Mouse (Mus musculus): ENCODE data around the gene Myl7. TPM values are rescaled to one million over a fixed set of nuclear protein-coding genes. Genes with fewer than 3 reads are reported as not detected.
"Not testable (repeated sequence)": the region's sequence is repeated elsewhere in the genome, so short reads cannot be mapped to it uniquely, and the experiment has no call there.

Gene Myl7
- total RNA-seq, 2 experiments from 2014 or later: not detected

DNA sequence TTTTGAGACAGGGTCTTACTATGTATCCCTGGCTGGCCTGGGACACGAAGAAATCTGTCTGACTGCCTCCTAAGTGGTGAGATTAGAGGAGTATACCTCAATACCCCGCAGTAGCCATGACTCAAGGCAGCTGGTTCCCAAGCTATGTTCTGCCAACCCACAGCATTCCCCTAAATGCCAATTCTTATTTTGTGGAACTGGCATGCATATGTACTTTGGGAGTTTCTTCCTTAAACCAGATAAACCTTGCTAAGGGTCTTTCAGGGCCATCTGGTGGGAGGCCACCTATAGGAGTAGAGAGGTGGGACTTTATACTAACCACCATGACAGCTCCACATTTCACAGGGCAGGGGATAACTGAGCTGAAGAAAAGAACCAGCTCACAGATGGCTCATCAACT is 5.3 kb upstream of the Myl7 start:
- no peak for DNase-seq

DNA sequence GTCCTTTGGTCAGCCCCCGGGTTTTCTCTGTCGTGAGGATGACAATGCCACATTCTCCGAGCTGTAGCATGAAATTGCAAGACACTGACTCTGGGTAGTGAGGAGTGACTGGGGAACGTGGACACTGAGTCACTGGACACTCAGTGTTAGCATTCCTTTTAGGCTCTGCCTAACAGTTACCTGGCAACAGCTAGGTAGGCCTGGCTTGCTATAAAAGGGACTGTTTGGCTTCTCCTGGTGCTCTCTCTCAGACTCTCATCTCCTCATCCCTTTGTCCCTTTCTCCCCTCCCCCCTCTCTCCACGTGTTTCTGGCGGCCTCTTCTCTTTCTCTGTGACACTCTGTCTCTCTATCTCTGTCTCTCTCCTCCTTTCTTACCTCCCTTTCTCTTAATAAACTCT is 3.8 kb upstream of the Myl7 start:
- DNase-seq: no peak

DNA sequence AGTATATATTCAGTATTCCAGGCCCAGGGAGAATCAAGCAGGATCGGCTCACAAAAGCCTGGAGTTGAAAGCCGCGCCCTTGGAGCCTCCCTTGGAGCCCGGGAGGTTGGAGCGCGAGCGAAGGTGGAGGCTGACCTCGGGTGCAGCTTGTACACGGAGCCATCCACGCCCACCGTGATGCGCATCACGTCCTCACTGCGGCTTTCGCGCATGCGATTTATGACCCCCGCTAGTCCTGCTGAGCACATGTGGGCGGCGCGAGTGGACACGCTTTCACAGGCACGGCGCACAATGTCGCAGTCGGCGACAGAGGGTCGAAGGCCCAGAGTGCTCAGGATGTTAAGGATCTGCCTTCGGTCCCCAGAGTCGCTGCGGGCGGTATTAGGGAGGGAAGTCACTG is 3.4 kb upstream of the Myl7 start:
- peak; percentile 45 for DNase-seq

DNA sequence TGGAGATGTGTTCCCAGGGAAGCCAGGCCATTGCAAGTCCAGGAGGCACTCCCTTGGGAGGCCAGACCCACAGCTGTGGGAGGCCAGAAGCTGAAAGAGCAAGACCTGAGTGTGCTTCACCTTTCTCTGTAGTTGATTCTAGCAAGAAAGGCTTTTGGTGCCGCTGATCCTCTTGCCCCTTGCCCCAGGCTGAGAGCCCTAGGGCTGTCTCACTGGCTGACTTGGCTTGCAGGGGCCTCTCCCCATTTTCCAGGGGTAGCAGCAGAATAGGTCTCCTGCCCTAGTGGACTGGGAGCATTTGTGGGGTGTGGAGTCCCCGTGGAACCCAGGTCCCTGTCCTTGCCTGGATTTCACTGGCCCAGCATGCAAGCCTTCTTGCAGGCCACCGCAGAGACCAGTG is 2.7 kb upstream of the Myl7 start:
- DNase-seq: no peak

DNA sequence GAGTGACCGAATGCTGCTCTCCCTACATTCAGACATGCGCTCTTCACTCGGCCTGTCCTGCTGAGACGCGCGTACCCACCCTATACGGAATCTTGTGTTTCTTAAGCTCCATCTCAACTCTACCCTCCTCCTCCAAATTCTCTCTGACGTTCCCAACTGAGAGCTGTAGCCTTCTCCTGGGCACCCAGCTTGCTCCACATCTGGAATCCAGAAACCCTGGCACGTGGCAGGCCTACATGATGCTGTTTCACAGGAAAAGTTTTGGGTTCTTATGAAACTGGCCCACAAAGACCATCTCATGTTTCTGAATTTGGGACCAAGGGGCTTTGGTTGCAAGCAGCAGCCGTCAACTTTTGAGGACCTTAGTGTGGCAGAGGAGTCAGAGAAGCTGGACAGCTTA is 704 bp upstream of the Myl7 start:
- DNase-seq: no peak

DNA sequence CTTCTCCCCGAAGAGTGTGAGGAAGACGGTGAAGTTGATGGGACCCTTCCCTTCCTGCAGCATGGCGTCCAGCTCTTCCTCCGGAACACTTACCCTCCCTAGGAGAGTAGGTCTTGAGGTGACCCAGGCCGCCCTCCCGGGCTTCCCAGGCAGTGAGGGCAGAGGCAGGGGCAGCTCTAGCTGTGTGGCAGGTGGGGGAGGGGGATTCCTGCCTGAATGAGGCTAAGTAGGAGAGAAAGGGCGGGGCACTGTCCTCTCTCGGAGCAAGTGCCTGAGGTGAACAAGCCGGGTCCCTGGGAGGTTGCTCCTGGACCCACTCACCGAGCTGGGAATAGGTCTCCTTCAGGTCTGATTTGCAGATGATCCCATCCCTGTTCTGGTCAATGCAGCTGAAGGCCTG is 743 bp downstream of the Myl7 start:
- no peak for DNase-seq

DNA sequence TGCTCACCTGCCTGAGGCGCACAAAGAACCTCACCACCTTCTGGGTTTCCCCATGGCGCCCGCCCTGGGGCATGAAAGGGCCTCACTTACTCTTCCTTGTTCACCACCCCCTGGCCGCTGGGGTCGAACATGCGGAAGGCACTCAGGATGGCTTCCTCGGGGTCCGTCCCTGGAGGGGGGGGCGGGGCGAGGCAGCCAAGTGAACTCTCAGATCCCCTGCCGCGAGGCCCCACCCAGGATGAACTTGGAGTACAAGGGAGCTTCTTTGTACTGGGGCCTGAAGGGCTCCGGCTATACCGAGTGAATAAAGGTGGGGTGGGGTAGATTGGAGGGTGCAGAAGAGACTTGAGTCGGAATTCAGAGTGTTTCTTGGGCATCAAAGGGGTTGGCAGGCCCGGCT is 1.4 kb downstream of the Myl7 start:
- DNase-seq: no peak

DNA sequence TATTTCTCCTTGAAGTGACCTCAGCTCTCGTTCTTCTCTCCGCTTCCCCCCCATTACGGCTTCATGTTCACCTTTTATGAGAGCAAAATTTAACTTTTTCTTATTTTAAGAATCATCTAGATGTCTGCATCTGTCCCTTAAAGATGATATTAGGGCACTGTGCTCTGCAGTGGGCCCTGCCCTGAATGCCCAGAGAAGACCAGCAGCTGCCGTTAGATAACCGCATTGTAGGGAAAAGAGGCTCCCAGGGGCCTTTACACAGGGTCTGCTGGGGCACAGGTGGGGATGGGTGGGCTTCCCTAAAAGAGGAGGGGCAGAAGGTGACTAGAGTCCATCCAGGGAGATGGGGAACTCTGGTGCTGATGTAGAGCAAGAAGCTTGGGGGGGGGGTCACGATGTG is 4.8 kb downstream of the Myl7 start:
- DNase-seq: no peak

DNA sequence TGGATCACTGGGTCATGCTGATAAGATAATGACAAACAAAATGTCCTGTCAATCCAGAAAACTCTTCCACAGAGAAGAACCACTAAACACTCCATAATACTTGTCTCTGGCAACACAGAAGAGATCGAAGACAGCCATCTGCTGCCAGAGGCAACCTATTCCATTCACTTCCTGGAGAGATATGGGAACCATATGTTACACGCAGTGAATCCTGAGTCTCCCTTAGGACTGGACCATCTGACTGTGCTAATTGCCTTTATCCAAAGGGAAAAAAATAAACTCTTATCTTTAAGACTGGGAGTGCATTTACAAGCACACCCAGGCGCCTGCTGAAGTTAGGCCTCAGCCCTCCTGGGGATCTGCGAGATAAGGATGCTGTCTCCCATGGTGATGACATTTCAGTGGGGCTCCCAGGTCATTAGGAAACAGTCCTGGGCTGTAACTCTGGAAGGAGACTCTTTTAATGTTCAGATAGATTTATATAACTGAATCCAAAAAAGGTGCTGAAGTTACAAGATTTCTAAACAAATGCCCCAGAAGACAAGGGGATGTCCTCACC is 5.7 kb downstream of the Myl7 start:
- no peak for DNase-seq

DNA sequence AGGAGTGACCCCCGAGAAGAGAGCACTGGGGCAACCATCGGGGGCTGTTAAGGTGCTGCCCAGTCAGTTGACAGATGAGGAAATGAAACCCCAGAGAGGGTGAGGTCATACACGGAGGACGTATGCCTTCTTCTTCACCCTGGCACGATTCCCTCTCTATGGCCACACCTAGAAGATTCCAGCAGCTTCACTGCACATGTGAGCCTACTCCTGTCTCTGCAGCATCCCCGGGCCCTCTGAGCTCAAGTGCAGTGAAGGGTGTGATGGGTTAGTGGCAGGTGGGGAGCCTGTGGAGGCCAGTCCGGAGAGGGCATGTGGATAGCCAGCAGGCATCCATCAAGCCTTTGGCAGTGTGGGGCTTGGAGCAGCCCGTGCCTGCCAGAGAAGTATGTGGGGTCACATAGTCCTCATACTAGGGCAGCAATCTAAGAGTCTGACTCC is 6.4 kb downstream of the Myl7 start:
- DNase-seq: no peak

DNA sequence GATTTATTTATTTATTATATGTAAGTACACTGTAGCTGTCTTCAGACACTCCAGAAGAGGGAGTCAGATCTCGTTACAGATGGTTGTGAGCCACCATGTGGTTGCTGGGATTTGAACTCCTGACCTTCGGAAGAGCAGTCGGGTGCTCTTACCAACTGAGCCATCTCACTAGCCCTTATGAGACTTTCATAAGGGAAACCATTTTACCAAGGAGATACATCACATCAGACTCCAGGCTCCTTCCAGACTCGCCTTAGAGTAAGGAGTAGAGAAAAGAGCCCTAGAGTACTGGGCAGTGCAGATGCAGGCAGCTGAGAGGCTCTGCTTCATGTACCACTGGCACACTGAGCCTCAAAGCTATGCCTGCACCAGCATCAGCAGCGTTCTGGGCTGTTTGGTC is 10.0 kb downstream of the Myl7 start:
- DNase-seq: not testable (repeated sequence)

DNA sequence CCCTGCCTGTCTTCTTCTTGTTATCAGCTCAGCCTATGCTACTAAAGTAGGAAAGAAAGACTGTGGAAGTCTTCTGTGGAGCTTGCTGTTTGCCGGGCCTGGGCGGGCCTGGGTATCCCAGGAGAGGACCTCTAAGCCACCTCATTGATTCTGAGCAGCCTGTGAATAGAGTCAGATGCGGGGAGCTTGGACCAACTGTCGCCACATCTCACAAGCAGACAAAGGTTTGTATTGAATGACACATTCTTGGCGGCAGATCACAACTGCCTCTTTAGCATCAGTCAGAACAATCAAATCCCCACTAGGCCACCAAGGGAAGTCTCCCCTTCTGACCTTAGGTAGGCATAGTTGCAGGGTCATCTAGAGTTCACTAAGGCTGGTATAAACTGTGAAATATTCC is 11.3 kb downstream of the Myl7 start:
- DNase-seq: no peak

DNA sequence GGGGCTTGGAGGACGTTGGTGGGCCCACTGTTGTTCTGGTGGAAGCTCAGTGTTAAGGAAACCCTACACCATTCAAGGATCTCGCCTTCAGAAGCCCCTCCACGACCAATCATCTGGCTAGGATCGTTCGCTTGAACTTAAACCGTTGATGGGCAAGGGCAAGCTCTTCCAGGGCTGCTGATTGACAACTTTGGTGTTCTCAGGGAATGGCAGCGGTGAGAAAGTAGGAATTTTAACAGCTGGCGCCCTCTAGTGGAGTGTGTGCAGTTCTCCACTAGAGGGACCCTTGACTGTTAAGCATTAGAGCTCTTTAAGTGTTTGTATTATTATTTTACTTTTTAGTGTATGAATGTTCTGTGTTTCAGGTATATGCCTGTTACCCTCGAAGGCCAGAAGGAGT is 12.4 kb downstream of the Myl7 start:
- DNase-seq: peak; percentile 66

DNA sequence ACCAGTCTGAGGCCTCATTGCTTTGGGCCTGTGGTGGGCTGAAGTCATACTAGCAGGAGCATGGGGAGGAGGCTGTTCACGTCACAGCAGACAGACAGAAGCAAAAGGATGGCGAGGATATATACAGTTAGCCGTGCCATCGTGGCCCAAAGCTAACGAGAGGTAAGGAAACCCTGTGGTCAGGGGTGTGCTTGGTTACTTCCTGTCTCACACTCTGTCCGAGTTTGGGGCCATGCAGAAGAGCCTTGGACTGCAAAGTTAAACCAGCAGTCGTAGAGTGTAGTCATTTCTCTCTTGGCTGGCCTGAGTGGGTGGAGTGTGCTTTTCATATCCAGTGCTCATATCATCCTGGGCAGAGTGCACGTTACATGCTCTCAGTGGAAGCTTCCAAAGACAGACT is 16.1 kb downstream of the Myl7 start:
- no peak for DNase-seq

DNA sequence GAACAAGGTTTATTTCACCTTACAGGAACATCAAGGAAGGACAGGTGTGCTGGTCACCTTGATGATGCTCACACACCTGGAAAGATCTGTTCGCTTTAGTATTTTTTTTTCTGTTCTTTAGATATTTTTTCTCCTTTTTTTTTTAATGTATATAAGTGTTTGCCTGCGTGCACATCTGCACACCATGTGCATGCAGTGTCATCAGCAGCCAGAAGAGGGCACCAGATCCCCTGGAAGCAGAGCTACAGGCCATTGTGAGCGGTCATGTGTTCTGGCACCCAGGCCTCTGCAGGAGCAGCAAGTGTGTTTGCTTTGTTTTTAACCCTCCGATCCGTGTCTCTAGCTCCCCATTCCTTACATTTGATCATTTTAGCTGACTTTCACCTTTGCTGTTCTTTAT is 18.7 kb downstream of the Myl7 start:
- peak; percentile 66 for DNase-seq

DNA sequence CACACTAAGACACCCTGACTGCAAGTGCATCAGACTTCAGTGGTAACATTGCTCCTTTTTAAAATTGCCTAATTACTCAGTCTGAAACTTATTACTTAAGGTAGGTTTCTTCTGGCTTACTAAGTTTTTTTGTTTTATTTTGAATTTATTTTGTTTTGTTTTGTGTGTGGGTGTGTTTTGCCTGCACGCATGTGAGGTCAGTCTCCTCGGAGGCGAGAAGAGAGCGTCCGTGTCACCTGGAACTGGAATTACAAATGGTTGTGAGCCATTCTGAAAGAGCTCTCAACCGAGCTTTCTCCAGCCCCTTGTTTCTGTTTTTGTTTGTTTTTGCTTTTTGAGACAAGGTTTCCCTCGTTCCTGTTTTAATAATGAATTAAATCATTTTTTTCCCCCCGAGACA is 19.9 kb downstream of the Myl7 start:
- DNase-seq: no peak

DNA sequence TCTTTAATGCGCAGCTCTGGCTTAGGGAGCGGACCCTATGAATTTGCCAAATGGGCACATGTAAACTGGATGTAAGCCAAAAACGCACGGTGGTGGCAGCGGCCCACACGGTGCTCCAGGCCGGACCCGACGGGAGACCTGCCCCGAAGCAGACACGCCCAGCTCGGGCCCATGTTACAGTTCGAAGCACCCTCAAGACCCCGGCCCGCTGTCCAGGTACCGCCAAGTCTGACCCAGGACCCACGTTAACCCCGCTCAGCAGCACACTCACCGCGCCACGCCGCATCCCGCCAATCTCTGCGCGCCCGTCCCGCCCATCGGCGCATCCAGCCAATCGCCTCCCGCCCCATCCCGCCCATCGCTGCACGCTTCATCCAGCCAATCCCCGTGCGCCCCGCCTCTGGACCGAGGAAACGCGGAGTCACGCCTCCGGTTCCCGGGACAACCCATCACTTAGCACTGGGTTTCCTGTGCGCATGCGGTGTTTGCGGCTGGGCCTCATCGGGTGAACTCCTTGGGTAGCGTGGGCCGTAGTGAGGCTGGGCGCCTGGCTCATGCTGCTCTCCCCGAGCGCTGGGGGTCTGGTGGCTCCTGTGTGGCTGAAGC is 20.6 kb downstream of the Myl7 start, which contains the start of gene Pold2:
Pold2 (minus strand) TSS at position 372 of the 606 bp plus-strand sequence.
- peak; percentile 97 for DNase-seq

DNA sequence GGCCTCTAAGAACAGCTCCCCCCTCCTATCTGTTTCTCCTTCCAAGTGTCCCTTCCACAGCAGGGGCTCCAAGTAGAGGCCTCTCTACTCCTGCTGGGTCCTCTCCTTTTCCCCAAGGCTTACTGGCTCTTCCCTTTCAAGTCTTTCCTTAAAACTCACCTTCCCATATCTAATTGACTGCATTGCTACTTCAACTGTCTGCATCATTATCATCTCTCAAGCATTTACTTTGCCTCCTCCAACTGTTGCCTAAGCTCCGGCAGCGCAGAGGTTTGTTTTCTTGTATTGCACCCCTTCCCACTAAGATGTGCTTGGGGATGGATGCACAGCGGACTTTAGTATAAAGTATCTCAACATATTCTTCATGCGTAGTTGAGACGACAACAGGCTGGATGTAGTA is 21.2 kb downstream of the Myl7 start:
- no peak for DNase-seq

DNA sequence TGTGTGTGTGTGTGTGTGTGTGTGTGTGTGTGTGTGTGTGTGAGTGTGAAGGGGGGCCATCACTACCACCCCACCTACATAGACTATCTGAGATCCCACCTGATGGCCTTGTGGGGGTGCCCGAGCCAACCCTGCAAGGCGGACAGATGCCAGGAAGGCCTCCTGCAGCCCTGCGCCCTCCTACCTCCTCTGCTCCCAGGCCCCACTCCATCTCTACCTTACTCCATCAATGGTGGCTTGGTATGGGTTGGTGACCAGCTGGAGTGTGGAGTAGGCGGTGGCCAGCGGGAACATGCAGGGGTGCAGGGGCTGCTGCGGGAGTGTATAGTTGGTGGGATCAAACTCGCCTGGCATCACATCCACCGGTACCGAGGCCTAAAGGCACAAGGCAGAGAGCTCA is 25.4 kb downstream of the Myl7 start:
- DNase-seq: no peak

DNA sequence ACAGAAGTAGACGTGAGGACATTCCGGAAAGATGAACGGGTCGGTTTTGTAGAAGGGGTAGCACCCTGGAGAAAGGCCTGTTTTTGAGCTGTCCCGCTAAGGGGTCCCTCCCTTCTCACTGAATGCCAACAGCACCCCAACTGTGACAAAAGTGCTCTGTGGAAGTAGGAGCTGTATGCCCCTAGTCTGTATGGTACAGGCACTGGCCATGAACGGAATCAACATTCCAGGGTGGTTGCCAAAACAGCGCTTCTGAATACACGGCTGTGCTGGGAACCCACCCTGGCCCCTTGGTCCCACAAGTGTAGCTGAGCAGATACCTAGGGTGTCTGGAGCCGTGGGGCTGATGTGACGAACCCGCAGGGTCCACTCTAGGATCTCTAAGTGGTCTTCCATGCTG is 25.9 kb downstream of the Myl7 start:
- no peak for DNase-seq

DNA sequence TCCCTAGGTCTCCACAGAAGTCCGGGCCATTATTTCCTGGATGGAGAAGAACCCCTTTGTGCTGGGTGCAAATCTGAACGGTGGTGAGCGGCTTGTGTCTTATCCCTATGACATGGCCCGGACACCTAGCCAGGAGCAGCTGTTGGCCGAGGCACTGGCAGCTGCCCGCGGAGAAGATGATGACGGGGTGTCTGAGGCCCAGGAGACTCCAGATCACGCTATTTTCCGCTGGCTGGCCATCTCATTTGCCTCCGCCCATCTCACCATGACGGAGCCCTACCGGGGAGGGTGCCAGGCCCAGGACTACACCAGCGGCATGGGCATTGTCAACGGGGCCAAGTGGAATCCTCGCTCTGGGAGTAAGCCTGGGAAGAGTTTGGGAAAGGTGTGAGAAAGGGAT is 28.5 kb downstream of the Myl7 start:
- peak; percentile 42 for DNase-seq

DNA sequence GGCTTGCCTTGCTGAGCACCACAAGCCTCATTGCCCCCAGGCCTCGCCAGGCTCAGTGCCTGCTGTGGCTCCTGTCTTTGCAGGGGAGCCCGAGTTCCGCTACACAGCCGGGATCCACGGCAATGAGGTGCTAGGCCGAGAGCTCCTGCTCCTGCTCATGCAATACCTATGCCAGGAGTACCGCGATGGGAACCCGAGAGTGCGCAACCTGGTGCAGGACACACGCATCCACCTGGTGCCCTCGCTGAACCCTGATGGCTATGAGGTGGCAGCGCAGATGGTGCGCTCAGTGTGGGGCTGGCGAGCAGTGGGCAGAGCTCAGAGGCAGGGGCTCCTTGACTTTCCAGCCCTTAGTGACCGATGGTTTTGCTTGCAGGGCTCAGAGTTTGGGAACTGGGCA is 29.3 kb downstream of the Myl7 start:
- no peak for DNase-seq

DNA sequence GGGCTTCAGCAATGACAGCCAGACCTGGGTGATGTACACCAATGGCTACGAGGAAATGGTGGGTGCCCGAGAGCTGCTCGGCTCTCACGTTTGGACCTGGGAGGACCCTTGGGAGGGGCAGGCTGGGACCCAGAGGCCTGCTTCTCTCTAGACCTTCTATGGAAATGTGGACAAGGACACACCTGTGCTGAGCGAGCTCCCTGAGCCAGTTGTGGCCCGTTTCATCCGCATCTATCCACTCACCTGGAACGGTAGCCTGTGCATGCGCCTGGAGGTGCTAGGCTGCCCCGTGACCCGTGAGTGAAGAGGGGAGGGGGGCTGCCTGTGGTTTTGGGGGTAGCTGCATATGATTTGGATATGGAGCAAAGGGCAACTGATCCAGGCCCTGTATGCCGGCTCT is 30.3 kb downstream of the Myl7 start:
- no peak for DNase-seq

DNA sequence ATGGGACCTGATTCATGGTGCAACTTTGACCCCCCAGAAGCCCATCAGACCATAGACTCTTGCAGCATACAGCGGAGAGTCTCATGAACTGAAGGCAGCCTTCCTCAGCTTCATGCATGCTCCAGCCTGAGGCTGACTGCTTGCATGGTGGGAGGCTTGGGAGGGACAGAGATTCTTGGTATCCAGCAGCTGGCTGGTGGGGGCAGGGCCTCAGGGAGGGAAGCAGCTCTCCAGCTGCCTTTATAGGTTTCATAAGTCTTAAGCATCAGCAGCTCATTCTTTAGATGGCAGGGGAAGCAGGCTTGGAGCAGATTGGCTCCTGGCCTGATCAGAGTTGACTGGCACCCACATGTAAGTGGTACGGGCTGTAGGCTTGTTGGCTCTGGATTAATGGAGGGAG is 31.4 kb downstream of the Myl7 start:
- DNase-seq: no peak
